Mouse (Mus musculus) CD4-positive naive resting alpha-beta T cell, adult 57 days (primary cell): ENCODE measurements around the gene Paxx. TPM values are rescaled to one million over a fixed set of nuclear protein-coding genes. Genes with fewer than 3 reads are reported as not detected.

Source experiments
- total RNA-seq: library from RNA; stranded (reverse); gene quantifications from one replicate; pipeline ENCODE4 v1.2.4, GENCODE M21; 2023

The Paxx gene
- total RNA-seq, result 92.6 TPM

DNA sequence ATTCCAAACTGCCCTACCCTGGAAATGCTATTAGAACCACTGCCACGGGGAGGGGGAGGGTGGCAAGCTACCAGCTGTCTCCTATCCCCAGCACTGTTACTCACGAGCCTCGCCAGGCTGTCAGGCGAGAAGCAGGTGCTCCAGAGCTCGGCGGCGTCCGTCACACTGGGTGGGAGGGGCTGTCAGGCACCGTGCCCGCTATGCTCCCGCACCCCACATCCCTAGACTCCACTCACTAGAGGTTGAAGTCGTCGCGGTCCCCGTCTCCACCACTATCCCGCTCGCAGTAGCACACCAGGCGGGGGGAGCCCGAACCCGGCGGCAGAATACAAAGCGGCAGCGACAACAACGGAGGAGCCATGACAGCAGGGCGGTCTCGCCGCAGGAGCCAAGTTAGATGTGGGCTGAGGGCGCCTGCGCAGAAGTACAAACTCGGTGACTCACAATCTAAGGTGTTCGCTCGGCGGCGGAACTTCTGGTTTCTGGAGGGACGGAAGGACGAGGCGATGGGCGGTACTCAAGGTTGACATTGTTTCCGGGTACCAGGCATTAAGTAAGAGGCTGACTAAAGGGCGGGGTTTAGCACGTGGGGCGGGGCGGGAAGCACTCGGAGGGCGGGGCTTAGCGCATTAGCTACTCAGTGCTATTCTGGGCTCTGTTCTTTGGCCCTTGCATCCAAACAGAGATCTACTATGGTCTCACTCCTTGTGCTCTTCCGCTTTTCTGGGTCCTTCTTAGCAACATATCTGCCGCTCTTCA is at the start of gene Paxx:
Paxx (minus strand) TSS at position 544 of the 759 bp plus-strand sequence.

DNA sequence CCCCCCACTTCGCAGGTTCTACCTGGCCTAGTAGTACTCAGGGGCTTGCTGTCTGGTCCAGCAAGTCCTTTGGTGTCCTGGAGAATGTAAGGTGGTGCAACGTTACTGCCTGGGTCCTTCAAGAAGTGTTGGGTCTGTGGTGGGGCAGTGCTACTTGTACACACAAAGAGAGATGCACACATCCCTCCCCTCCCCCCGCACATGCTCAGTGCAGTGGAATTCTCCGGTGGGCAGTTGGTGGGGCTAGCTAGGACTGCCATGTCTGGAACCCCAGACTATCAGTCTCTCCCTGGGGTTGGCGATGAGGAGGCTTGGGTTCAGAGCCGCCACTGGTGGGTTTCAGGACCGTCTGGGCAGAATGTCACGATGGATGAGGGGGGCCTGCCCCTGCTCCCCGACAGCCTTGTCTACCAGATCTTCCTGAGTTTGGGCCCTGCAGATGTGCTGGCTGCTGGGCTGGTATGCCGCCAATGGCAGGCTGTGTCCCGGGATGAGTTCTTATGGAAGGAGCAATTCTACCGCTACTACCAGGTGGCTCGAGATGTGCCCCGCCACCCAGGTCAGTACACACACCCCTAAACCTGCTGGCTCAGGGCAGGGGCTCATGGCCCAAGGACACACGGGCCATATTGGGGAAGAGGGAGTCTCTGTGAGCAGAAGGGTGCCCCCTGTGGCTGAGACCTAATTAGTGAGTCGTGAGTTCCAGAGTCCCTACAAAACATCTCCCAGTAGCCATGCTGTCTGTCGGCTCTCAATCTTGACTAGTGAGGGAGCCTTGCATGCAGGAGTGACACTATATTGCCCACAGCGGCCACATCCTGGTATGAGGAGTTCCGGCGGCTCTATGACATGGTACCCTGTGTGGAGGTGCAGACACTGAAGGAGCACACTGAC is 40.9 kb upstream of the Paxx start, which contains the start of gene C8g:
C8g (minus strand) TSS at position 127 of the 894 bp plus-strand sequence.

DNA sequence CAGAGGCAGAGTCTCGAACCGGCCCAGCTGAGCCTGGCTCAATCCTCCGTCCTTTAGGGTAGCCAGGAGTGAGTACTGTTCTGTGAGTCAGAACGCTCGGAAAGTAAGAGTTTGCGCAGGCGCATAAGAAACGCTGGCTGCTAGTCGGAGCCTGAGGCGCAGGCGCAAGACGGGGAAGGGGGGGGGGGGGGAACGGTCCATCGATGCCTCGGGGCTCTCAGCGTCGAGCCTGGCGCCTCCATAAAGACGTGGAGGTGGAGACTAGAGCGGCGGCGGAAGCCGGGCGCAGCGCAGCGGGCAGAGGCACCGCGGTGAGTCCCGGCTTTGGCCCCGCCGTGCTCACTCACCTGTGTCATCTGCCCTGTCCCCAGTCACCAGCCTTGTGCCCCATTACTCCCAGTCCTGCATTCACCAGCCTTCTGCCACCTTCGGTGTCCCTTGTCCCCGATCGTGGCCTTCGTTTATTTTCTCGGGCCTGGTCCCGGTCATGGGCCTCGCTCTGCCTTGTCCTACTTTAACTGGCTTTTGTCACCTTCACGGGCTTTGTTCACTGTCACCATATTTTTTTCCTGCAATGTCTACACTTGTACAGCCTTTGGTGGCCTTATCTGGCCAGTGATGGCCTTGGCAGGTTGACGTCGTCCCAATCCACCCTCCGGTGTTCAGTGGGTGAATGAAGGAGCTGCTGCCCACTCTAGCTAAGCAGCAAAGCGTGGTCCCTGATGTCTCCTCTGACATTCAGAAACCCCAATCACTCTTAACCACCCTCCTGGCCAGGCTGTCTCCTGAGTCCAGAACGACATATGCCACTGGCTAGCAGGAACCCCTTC is 39.9 kb upstream of the Paxx start, which contains the start of gene Fbxw5:
Fbxw5 (plus strand) TSS at position 175 of the 830 bp plus-strand sequence.

DNA sequence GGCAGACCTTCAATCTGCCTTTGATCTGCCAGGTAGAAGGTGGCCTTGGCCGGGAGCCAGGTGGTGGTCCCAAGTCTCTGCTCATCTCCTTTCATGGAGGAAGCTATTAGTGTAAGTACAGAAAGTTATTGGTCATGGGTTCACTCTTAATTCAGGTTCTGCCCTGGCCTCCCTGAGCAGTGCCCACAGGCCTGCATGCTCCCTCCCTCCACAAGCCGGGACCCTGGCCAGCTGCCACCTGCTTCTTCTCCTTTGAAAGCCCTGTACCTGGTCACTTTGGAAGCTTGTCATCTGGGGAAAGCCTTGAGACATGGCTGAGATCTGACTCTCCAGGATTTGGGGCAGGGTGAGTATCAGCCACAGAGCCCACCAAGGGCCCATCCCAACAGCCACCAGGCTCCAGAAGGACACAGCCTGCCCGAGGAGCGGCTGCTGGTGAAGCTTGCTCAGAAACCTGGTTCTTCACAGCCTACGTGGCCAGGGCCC is 32.6 kb upstream of the Paxx start, which contains the start of gene Lcn12:
Lcn12 (minus strand) TSS at position 436 of the 486 bp plus-strand sequence.

DNA sequence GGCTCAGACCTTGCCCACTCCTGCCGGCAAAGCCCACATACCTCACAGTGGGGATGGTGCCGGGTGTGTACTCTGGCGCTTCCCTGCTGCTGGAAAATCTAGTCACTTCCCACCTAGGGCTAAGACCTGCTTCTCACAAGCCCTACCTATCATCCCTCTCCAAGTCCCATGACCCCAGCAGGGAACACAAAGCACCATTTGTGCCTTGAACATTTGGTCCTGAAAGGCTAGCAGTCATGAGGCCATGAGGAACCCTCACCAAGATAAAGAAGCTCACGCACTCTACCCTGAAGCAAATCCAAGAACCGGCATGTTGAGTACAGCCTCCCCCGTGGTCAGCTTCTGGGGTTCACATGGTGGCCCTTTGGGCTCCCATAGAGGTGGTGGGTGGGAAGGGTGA is 9.1 kb upstream of the Paxx start, which contains the start of gene Ptgds:
Ptgds (minus strand) TSS at position 78 of the 400 bp plus-strand sequence.

DNA sequence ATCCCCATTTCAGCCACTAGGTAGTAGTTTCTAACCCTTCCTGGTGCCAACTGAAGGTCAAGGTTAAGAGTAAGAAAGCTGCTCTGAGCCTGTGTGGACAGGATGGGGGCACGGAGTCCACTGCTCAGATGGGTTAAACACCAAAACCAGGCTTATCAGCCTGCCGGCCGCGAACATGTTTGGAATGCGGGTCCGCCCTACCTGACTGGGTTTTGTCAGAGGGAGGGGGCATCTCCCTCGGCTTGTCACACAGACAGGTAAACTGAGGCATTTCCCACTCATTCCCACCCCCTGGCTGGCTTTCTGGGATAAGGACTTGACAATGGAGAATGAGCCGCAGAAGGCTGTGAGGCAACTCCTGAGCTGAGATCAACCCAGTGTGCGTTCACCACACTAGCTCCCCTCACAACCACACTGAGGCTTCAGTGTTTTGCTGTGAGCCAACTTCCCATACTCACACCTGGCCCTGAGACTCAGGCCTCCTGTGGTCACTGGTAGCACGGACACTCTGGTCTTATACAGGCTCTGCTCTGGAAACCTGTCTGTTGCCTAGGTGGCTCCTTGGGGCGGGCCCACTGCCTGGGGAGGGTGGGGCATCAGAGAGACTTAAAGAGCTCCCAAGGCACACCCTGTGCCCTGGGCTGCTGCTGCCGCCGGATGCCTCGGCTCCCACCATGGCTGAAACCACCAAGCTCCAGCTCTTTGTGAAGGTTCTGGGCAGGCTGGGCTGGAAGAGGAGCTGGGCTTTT is 4.5 kb downstream of the Paxx start, which contains the start of gene Clic3:
Clic3 (plus strand) TSS at position 634 of the 749 bp plus-strand sequence.

DNA sequence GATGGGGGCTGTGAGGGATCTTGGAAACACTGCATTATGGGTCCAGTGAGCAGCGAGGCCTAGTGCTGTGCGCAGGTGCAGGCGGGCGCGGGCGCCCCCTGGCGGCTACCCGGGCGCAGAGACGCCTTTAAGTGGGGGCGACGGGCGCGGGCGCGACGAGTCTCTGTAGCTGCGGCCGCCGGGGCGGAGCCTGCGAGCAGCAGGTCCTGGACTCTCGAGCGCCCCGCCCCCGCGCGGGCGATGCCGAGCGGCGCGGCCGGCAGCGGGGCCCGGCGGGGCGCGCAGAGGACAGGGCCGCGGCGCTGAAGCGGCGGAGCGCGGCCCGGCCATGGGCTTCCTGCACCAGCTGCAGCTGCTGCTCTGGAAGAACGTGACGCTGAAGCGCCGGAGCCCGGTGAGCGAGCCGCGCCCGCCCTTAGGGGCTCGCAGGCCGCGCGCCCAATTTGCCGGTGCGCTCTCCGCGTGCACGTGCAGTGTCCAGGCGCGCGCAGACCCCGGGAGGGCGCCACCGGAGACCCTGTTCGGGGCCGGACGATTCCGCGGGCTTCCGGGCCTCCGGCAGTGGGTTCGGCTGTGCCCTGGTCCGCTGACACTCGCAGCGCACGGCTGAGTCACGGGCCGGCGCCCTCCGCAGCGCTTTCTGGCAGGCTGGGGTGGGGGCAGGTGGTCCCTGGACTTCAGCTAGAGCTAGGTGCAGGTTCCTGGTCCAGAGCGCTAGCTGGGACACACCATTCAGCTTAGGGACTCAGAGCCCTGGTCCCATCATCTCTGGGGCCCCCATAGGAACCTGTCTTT is 32.3 kb downstream of the Paxx start, which contains the start of gene Abca2:
Abca2 (plus strand) TSS at position 262 of the 795 bp plus-strand sequence.

DNA sequence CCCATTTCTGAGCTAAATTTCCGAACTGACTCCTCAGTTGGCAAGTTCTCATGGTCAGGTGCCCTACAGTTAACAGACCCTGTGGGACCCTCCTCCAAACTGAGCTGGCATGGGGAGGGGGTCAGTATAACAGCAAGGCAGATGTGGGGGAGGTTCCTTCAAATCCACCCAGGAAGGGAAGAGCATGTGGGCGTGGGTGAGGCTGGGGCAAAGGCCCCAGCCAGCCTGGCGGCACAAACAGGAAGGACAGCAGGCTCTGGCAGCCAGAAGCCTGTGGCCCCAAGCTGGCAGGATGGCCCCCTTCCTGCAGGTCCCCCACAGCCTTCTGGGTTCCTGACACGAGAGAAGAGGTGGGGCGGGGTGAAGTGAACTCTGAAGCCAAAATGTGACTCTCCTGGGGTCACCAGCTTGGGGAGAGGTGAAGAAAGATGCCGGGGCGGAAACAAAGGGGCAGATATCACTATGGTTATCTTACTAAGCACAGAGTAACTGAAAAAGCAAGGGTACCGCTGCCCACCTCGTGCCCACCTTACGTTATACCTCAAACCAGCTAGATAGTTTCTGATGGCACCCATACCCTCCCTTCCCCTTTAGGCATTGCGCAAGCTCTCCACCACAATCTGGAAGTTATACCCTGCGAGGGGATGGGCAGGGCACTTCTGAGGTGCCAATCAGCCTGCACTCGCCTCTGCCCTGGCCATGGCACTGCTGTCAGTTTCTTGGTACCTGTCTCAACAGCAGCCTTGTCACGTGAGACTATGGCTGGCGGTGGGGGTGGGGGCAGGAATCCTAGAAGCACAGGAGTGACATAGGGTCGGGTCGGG is 38.1 kb downstream of the Paxx start, which contains the start of gene Fut7:
Fut7 (plus strand) TSS at position 681 of the 824 bp plus-strand sequence.

Other genes with a start within 250 kb of the Paxx start
- gene Nelfb, start 249.6 kb downstream of the Paxx start, total RNA-seq, result 63.7 TPM
- not detected for gene Stpg3, start 246.5 kb downstream of the Paxx start, total RNA-seq
- gene Fam166a, start 242.3 kb downstream of the Paxx start, total RNA-seq, result not detected
- 113 TPM for gene Tubb4b, start 236.4 kb downstream of the Paxx start, total RNA-seq
- not detected for gene Slc34a3, start 226.7 kb downstream of the Paxx start, total RNA-seq
- not detected for gene Rnf224, start 224.3 kb downstream of the Paxx start, total RNA-seq
- gene Rnf208, start 218.8 kb downstream of the Paxx start, total RNA-seq, result not detected
- gene Cysrt1, start 218.6 kb downstream of the Paxx start, total RNA-seq, result not detected
- gene AL732309.1, start 214.2 kb downstream of the Paxx start, total RNA-seq, result 5.9 TPM
- 24.4 TPM for gene Tmem203, start 205.7 kb downstream of the Paxx start, total RNA-seq
- 29.6 TPM for gene Tprn, start 198.5 kb downstream of the Paxx start, total RNA-seq
- gene Ssna1, start 188.7 kb downstream of the Paxx start, total RNA-seq, result 35.2 TPM
- 99.3 TPM for gene Anapc2, start 188.6 kb downstream of the Paxx start, total RNA-seq
- gene Tmem210, start 172.9 kb downstream of the Paxx start, total RNA-seq, result not detected
- gene Lrrc26, start 171.2 kb downstream of the Paxx start, total RNA-seq, result not detected
- not detected for gene Grin1, start 141.9 kb downstream of the Paxx start, total RNA-seq
- 50.6 TPM for gene Man1b1, start 128.8 kb downstream of the Paxx start, total RNA-seq
- 17.2 TPM for gene Dpp7, start 104.7 kb downstream of the Paxx start, total RNA-seq
- 10.3 TPM for gene Uap1l1, start 95.4 kb downstream of the Paxx start, total RNA-seq
- gene Sapcd2, start 88.8 kb downstream of the Paxx start, total RNA-seq, result 0.74 TPM
- gene Entpd2, start 65.2 kb downstream of the Paxx start, total RNA-seq, result 1.4 TPM
- 0.98 TPM for gene Npdc1, start 61.7 kb downstream of the Paxx start, total RNA-seq
- 0.59 TPM for gene Fut7, start 37.8 kb downstream of the Paxx start, total RNA-seq
- 69.0 TPM for gene Abca2, start 32.4 kb downstream of the Paxx start, total RNA-seq
- not detected for gene Clic3, start 4.3 kb downstream of the Paxx start, total RNA-seq
- gene Ptgds, start 9.0 kb upstream of the Paxx start, total RNA-seq, result not detected
- not detected for gene Lcn12, start 32.8 kb upstream of the Paxx start, total RNA-seq
- gene Fbxw5, start 39.7 kb upstream of the Paxx start, total RNA-seq, result 47.7 TPM
- gene C8g, start 40.6 kb upstream of the Paxx start, total RNA-seq, result not detected
- 49.0 TPM for gene Traf2, start 85.8 kb upstream of the Paxx start, total RNA-seq
- 117 TPM for gene Edf1, start 96.8 kb upstream of the Paxx start, total RNA-seq
- 3.6 TPM for gene Mamdc4, start 113.8 kb upstream of the Paxx start, total RNA-seq
- gene Phpt1, start 114.1 kb upstream of the Paxx start, total RNA-seq, result 29.9 TPM
- gene Ajm1, start 120.7 kb upstream of the Paxx start, total RNA-seq, result 0.33 TPM
- 105 TPM for gene Rabl6, start 147.4 kb upstream of the Paxx start, total RNA-seq
- not detected for gene Ccdc183, start 156.6 kb upstream of the Paxx start, total RNA-seq
- 1.6 TPM for gene Tmem141, start 160.9 kb upstream of the Paxx start, total RNA-seq
- gene Fcna, start 166.9 kb upstream of the Paxx start, total RNA-seq, result 6.2 TPM
- gene Lcn8, start 192.0 kb upstream of the Paxx start, total RNA-seq, result not detected
- not detected for gene Lcn5, start 196.9 kb upstream of the Paxx start, total RNA-seq
- gene Lcn6, start 215.7 kb upstream of the Paxx start, total RNA-seq, result not detected
- gene Lcn10, start 221.6 kb upstream of the Paxx start, total RNA-seq, result not detected
- gene Obp2a, start 238.9 kb upstream of the Paxx start, total RNA-seq, result not detected
- 17.0 TPM for gene Bmyc, start 245.6 kb upstream of the Paxx start, total RNA-seq